Mouse (Mus musculus): ENCODE measurements around the gene Itgal. TPM values are rescaled to one million over a fixed set of nuclear protein-coding genes. Genes with fewer than 3 reads are reported as not detected.
"Not testable (repeated sequence)": the region's sequence is repeated elsewhere in the genome, so short reads cannot be mapped to it uniquely, and the experiment has no call there.

Itgal gene
- total RNA-seq (2021): under 1 TPM; 0.10 to 0.35 TPM

DNA sequence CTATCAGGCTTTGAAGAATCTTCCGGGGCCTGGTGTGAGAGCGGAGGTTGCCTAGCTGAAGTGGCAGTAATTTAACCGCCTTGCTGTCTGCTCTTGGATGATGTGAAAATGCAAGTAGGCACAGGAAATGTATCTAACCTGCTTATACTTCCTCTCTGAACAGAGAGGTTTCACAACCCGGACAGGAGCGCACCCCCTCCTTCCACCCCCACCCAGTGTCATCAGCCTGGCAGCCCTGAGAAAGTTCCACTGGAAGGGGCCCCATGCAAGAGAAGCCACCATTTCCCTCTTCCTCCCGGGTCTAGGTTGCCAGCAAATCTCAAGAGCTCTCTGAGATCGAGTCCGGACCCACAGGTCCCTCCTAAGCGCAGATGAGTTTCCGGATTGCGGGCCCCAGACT is at the start of gene Itgal:
TSS of gene Itgal (plus strand) at position 163 of the 400 bp plus-strand sequence.
- no peak for DNase-seq

DNA sequence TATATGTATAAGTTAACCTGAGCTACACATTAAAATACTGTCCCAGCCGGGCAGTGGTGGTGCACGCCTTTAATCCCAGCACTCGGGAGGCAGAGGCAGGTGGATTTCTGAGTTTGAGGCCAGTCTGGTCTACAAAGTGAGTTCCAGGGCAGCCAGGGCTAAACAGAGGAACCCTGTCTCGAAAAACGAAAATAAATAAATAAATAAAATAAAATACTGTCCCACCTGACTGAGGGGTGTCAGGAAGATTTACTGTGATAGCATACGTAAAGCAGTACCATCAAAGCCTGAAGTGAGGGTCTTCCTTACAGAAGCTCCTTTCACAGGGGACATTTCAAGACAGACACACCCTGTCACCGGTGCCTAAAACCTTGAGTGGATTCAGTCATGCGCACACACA is 45.5 kb upstream of the Itgal start:
- not testable (repeated sequence) for DNase-seq

DNA sequence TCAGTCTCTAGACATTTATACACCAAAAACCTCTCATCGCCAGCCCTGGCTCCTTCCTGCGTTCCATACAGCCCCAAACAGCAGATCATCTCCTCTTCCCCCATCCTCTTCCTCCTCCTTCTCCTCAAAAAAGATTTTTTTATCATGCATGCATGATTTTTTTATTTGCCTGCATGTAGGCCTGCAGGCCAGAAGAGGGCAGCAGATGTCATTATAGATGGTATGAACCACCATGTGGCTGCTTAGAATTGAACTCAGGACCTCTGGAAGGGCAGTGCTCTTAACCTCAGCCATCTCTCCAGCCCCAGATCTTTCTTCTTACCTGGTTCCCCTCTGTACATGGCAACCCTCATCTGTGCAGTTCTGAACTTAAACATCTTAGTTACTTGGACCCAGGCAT is 43.6 kb upstream of the Itgal start:
- no peak for DNase-seq

DNA sequence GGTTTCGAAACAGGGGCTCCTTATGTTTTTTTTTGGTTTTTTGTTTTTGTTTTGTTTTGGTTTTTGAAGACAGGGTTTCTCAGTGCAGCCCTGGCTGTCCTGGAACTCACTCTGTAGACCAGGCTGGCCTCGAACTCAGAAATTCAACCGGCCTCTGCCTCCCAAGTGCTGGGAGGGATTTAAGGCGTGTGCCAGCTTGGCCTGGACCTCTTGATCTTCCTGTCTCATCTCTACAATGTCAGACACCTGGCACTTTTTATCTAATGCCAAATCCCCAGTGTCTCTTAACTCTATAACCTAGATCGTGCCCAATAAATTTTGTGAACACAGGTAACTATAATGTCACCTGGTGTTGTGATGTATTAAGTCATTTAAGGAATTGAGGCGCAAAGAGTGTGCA is 42.7 kb upstream of the Itgal start:
- no peak for DNase-seq

DNA sequence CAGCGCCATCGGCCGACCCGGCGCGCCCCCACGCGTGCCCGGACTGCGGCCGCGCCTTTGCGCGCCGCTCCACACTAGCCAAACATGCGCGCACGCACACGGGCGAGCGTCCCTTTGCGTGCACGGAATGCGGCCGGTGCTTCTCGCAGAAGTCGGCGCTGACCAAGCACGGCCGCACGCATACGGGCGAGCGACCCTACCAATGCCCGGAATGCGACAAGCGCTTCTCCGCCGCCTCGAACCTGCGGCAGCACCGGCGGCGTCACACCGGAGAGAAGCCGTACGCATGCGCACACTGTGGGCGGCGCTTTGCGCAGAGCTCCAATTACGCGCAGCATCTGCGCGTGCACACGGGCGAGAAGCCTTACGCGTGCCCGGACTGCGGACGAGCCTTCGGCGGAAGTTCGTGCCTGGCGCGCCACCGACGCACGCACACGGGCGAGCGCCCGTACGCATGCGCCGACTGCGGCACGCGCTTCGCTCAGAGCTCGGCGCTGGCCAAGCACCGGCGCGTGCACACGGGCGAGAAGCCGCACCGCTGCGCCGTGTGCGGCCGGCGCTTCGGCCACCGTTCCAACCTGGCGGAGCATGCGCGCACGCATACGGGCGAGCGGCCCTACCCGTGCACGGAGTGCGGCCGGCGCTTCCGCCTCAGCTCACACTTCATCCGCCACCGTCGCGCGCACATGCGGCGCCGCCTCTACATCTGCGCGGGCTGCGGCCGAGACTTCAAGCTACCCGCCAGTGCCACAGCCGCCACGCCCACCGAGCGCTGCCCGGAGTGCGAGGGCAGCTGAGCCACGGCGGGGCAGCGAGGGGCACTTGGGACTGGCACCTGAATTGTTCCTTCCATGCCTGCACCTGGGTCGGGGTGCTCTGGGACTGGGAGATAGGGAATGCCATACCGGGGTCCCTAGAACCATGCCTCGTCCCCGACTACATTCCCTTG is 42.0 kb upstream of the Itgal start:
- DNase-seq: peak; percentile 95

GRCm38 (mm10) chr7:127255008-127255407 is 41.1 kb upstream of the Itgal start:
- DNase-seq: no peak

- DNase-seq: no peak
These were observed 40.1 kb upstream of the Itgal start for GRCm38 (mm10) chr7:127255965-127256364.

GRCm38 (mm10) chr7:127256518-127256917 is 39.5 kb upstream of the Itgal start:
- DNase-seq: no peak

DNA sequence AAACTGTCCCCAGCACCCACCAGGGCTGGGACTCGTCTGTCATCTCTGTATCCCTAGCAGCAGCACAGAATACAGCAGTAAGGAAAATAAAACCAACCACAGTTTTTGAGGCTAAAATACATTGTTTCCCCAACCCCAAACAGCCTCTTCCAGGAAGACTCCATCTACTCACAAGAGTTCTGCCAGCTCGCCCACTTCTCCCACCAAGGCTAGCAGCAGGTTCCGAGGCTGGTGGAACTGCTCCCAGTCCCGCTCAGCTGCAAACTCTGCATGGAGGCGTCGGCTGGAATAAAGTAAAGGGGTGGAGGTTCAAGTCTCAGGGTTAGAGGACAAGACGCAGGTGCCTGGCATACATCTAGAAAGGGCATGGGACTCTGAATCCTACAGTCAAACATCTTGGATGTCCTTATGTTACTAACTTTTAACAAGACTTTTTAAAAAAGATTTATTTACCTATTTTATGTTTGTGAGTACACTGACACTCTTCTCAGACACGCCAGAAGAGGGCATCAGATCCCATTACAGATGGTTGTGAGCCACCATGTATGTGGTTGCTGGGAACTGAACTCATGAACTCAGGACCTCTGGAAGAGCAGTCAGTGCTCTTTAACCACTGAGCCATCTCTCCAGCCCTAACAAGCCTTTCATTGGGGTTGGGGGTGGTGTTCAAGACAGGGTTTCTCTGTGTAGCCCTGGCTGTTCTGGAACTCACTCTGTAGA is 36.7 kb upstream of the Itgal start:
- no peak for DNase-seq

DNA sequence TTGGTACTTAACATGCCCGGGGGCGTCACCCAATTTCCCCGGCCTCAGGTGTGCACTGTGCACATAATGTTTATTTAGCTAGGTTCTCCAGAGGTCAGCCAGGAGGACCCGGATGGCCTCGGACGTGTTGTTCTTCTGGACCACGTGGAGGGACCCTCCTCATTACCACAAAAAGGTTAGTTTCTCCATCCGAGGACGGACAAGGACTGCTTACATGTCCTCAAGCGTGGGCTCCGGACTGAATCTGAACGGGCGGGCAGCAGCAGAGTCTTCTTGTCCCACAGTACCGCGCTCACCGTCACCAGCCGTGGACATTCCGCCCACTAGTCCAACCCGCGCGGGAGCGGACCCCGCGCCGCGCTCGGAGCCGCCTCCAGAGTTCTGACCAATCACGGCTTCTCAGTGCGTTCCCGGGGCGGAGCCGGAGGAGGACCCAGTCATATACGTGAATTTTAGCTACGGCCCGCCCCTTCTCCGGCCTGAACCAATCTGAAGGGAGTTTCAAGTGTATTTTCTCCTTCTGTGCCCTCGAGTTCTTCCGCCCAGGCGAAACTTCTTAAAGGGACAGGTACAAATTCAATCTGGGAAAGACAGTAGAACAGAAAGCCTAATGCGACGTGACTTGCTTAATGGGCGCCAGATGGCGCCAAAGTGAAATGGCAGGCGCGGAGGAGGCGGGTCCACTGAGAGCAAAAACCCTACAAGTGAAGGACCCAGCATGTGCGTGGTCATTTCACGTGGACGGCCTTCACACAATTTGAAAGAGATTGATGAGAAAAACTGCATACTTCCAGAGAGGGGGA is 35.5 kb upstream of the Itgal start, which contains the start of gene Dctpp1:
TSS of gene Dctpp1 (minus strand) at position 401 of the 803 bp plus-strand sequence.
- DNase-seq: peak; percentile 96 to 97

- no peak for DNase-seq
These were observed 33.7 kb upstream of the Itgal start for GRCm38 (mm10) chr7:127262218-127262961.

DNA sequence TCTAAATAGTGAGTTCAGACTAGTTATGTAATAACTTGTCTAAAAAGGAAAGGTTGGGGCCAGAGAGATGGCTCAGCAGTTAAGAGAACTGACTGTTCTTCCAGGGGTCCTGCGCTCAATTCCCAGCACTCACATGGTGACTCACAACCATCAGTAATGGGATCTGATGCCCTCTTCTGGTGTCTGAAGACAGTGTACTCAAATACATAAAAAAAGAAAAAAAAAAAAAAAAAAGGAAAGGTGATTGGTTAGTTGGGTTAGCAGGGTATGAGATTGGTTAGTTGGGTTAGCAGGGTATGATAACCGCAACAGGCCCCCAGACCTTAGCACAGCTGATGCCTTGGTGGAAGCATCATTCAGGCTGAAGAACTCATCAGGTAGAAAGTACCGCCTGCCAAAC is 32.5 kb upstream of the Itgal start:
- no peak for DNase-seq

- DNase-seq: no peak
These were observed 25.8 kb upstream of the Itgal start for GRCm38 (mm10) chr7:127270256-127270655.

- DNase-seq: no peak
These were observed 25.4 kb upstream of the Itgal start for GRCm38 (mm10) chr7:127270666-127271065.

GRCm38 (mm10) chr7:127271093-127271492 is 25.0 kb upstream of the Itgal start:
- DNase-seq: no peak

DNA sequence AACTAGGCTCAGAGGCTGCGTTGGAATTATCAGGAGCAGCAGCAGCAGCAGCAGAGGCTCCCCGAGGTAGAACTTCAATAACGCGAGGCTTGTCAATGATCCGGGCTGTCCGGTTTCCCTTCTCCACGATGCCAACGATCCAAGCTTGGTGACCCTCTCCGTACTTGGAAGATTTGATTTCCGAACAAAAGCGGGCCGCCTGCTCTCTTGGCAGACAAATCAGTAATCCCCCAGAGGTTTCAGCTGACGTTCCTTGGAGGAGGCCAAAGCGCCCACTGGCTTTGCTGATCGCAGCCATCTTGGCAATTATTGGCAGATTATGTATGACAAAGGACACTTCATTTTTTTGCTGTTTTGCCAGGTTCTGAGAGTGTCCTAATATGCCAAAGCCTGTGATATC is 23.5 kb upstream of the Itgal start:
- DNase-seq: no peak

- DNase-seq: peak in 1 of 2 experiments; percentile 26
These were observed 22.7 kb upstream of the Itgal start for GRCm38 (mm10) chr7:127273118-127273923.

- peak; percentile 93 to 94 for DNase-seq
These were observed 21.9 kb upstream of the Itgal start, which contains the start of gene Sephs2 for GRCm38 (mm10) chr7:127273925-127274789. TSS of gene Sephs2 (minus strand) at chr7:127274055.

DNA sequence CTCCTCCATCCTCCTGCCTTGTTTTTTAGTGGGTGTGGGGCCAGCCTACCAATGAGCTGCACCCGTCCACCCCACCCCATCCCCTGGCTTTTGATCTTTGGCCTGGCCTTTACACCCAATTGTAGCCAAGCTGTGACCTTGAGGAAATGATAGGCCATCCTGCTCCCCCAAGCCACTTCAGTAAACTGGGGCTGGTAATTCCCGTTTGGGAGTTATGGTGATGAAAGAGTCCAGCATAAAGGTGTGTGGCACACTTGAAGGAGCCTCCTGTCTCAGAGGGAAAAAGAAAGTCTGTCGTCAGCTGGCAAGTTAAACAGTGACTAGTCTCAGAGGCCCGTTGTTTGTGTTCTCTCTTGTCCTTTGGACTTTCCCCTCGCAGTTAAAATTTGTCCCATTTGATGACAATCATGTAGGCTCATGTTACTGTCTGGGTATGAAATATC is 19.5 kb upstream of the Itgal start:
- DNase-seq: no peak

DNA sequence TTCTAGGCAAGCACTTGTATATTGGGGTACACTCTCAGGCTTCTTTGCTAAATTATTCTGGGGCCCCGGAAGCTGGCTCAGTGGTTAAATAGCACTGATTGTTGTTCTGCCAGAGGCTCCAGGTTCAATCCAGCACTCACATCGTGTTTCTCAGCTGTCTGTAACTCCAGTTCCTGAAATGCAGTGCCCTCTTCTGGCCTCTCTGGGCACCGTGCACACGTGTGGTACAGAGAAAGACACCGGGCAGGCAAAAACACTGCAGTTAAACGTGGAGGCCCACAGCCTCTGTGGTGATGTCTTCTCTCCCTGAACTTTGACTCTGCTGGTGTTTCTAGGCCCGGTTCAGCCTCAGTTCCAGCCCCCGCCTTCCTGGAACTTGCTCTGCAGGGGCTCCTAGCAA is 17.7 kb upstream of the Itgal start:
- no peak for DNase-seq

Measured in layer of hippocampus, postnatal 36 days (tissue).